Mouse (Mus musculus) embryonic stem cell, embryonic (primary cell): Measurements from ENCODE around the gene Me3.

Experiments
- CTCF ChIA-PET, 4 experiments: fragments of 300-600 bp in 2 of 4; fragments of 350-600 bp in 2 of 4; sonication (Branson Sonifier 250); formaldehyde crosslinking; loops; one replicate each; lab custom pipeline; 2022; ENCODE audit warnings: inconsistent platforms in 2 of 4; lab: Charles Lee
- POLR2A ChIA-PET, 4 experiments: fragments of 300-600 bp in 2 of 4; fragments of 350-600 bp in 2 of 4; sonication (Branson Sonifier 250); formaldehyde crosslinking; loops; one replicate each; lab custom pipeline; 2022; ENCODE audit warnings: antibody characterized with exemption in 4 of 4, inconsistent platforms in 1 of 4; lab: Charles Lee

Gene Me3

DNA sequence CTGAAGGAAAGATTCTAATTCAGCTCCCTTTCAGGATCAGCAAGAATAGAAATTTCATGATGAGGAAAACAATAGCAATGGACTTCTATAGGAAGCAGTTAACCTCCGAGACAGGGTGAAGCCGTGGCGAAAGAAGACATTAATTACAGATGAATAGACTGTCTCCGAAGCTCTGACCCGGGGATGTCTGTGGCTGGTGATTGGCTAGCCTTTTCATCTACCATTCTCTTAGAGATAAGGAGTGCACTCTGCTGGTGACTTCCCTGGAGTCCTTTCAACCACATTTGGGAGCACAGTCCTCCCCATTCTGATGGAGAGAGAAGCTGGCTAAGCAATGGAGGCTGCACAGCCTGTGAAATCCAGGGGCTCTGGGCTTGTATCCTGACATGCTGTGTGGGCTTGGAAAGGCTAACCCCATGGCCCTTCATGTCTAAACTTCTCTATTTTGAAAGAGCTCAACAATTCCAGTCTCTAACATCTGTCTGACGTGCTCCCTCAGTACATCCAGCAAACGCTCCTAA is 25.6 kb downstream of the Me3 start:
- POLR2A ChIA-PET = no interaction called here
- CTCF ChIA-PET = no interaction called here

- ChIA-PET CTCF (no interaction called here), POLR2A (no interaction called here)
Measured at GRCm38 (mm10) chr7:89664197-89664596, 32.0 kb downstream of the Me3 start.

GRCm38 (mm10) chr7:89666361-89666760 is 34.2 kb downstream of the Me3 start:
- ChIA-PET POLR2A (no interaction called here), CTCF (no interaction called here)

DNA sequence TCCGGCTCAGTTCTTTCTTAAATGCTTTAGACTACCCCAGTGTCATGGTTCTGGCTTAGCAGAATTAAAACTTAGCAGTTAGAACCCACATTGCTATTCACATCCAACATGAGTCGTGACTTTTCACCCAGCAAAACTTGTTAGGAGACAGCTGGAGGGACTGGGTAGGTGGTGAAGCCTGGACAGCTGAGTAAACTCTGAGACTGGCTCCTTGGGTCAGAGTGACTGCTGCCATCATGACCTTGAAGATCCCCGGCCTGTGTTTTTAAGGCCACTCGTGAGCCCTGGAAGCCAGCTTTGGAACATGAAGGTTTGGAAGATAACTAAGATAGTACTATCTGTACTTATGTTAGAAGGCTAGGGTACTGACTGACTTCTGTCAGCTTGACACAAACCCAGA is 35.4 kb downstream of the Me3 start:
- POLR2A ChIA-PET = no interaction called here
- CTCF ChIA-PET = interaction anchor here in 1 of 4 experiments (0.6 kb wide), 1 partner anchor 170 kb away, joined by 3 read pairs; no protein-coding TSS in a partner anchor

GRCm38 (mm10) chr7:89669461-89669860 is 37.3 kb downstream of the Me3 start:
- POLR2A ChIA-PET = interaction anchor here in 1 of 4 experiments (0.6 kb wide), 1 partner anchor 69 kb away, joined by 4 read pairs; no protein-coding TSS in a partner anchor
- CTCF ChIA-PET = interaction anchor here in 1 of 4 experiments (0.6 kb wide), 1 partner anchor 498 kb away, joined by 3 read pairs; no protein-coding TSS in a partner anchor

DNA sequence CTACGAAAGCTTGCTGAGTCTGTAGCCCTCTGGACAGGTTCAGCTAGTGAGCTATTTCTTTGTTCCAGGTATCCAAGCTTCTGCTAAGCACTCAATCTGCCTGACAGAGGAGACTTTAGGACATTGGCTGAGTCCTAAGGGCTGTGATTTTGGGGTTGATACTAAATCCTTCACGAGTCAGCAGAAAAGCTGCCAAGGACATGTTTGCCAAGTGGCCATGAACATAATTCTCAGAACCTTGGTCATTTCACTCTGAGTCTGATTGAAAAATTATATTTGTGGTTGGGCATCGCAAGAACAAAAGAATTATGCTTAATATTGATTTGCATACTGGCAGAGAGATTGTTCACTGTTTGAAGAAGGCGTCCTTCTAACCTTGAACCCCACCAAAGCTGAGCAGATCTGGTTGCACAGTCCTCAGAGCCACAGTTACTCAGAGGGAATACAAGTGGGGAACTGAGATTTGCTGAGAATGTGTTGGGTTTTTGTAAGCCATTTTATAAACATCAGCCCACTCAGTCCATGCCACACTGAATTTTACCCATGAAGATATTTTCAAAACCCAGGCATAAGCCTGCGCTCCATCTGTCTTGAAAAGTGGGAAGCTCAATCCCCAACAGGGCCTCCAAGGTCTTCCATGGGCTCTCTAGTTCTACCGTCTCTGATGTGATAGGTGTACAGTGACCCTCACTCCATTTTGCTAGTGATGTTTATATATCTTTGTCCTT is 39.1 kb downstream of the Me3 start:
- ChIA-PET CTCF (no interaction called here), POLR2A (no interaction called here)

- CTCF ChIA-PET = no interaction called here
- POLR2A ChIA-PET = no interaction called here
Measured at GRCm38 (mm10) chr7:89676176-89676575, 44.0 kb downstream of the Me3 start.

DNA sequence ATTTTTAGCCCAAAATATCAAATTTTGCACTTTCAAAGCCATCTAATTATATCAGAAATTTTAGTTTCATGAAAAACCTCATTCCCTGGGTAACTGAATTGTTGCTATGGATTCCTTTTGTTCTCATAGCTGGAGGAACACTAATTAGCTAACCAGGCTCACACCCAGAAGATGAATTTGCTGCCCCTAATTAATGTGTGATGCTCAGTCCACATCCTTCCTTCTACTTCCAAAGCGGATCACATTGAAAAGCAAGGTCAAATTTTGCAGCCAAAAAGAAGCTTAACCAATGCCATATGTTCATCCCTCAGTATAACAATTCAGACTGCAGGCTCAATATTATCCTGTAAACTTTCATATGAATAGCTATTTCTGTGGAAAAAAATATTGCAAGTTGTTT is 45.7 kb downstream of the Me3 start:
- POLR2A ChIA-PET = no interaction called here
- CTCF ChIA-PET = interaction anchor here in 2 of 4 experiments (0.6 to 0.9 kb wide), 2 partner anchors 20 to 66 kb away, joined by 3 read pairs; no protein-coding TSS in a partner anchor

DNA sequence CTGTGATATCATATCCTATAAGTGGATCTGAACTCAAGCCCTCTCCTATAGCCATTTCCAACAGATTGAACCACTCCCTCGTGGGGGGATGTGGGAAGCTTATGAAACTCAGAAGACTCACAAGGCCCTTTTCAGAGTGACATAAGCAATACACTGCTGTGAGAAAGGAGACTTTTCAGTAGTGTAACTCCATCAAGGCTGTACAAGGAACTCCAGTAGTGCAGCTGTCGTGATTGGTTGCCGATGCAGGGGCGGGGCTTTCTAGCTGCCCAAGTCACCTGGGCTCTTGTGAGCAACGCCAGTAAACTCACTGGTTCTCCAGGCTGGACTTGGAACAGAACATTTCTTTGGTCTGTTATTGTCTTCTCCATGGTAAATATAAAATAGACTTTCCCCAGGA is 46.5 kb downstream of the Me3 start:
- ChIA-PET POLR2A (no interaction called here), CTCF (interaction anchor here in 1 of 4 experiments (0.6 kb wide), 1 partner anchor 1709 kb away, joined by 12 read pairs; no protein-coding TSS in a partner anchor)

DNA sequence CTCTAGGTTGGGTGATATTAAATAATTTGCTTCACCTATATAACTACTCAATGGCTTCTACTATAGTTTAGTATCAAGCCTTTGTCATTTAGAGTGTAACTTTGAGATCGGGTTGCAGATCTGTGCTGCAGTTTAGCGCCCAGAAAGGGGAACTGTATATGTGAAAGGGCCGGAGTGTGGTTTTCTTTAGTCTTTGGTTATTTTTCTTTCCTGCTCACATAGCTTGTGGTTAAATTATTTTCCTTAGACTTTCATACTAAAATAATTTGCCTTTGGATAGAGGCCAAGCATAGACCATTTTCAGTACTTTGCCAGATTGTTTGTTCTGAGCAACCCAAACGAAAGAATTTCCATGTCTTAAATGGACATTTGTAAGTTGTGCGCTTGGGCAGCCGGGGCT is 46.9 kb downstream of the Me3 start:
- ChIA-PET CTCF (interaction anchor here in 1 of 4 experiments (0.6 kb wide), 1 partner anchor 1710 kb away, joined by 12 read pairs; no protein-coding TSS in a partner anchor), POLR2A (no interaction called here)

DNA sequence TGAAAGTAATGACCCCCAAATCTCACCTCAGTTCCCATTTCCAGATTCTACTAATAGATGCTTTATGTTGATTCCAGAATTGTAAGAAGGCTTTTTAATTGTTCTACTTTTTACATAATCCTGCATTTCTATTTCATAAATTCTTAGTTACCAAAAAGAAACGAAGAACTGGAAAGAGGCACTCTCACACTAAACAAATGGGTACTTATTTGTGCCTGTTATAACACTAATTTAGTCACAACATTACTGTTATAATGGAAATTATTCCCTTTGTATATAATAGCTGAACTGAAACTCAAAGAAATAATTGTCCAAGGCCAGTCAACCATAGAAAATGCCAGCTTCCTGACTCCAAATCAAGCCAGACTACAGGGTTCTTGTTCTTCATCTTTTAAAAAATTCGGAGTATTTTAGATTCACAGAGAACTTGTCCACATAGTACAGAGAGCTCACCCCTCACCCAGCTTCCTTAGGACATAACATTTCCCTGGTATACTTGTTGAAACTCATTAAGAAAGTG is 47.5 kb downstream of the Me3 start:
- POLR2A ChIA-PET = no interaction called here
- CTCF ChIA-PET = no interaction called here

- ChIA-PET POLR2A (interaction anchor here in 1 of 4 experiments (1.2 kb wide), 1 partner anchor 20 kb away, joined by 3 read pairs; no protein-coding TSS in a partner anchor), CTCF (no interaction called here)
Measured at GRCm38 (mm10) chr7:89680891-89681290, 48.7 kb downstream of the Me3 start.

- CTCF ChIA-PET = interaction anchor here in 2 of 4 experiments (0.6 to 2.1 kb wide), 3 partner anchors 16 to 160 kb away, joined by 3 to 7 read pairs (median 3); no protein-coding TSS in a partner anchor
- POLR2A ChIA-PET = interaction anchor here in 2 of 4 experiments (0.5 to 1.2 kb wide), 2 partner anchors 19 to 239 kb away, joined by 3 read pairs; no protein-coding TSS in a partner anchor
Measured at GRCm38 (mm10) chr7:89681666-89682470, 49.7 kb downstream of the Me3 start.

- CTCF ChIA-PET = interaction anchor here (0.5 to 1.1 kb wide), 12 partner anchors 9 to 438 kb away, joined by 3 to 7 read pairs (median 3); no protein-coding TSS in a partner anchor
- POLR2A ChIA-PET = no interaction called here
Measured at GRCm38 (mm10) chr7:89698186-89698585, 66.0 kb downstream of the Me3 start.

DNA sequence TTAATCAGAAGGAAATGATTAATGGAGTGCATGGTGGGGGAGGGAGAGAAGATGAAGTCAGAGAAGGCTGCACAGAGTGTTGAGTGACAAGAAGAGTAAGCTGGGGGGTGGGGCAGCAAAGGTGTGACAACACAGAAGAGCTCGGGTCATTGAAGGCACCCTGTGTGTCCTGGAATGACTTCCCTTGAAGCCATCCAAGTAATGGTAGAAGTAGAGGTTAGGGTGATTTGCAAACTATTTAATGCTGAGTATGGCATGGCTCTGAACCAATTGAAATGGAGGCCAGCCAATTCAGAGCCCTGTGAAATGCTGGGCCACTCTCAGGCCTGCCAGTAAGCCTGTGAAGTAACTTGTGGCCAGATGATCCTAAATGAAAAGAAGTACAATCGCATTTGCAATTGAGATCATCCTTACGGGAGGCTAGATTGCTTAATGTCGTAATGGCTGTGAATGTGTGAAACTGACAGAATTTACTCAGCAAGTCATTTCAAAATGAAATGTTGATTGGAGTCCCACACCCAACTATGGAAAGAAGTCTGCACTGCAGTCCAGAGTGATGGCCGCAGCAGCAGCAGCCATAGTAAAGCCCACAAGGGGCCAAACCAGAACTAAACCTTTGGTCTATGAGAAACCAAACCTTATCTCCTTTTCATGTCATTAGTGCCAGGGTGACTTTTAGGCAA is 67.6 kb downstream of the Me3 start:
- POLR2A ChIA-PET = interaction anchor here in 1 of 4 experiments (1.0 kb wide), 1 partner anchor 18 kb away, joined by 3 read pairs; no protein-coding TSS in a partner anchor
- CTCF ChIA-PET = interaction anchor here in 2 of 4 experiments (0.5 to 0.7 kb wide), 3 partner anchors 42 to 1893 kb away, joined by 3 to 7 read pairs (median 3); no protein-coding TSS in a partner anchor

- ChIA-PET POLR2A (interaction anchor here in 1 of 4 experiments (1.0 kb wide), 1 partner anchor 19 kb away, joined by 3 read pairs; no protein-coding TSS in a partner anchor), CTCF (no interaction called here)
Measured at GRCm38 (mm10) chr7:89700511-89700910, 68.3 kb downstream of the Me3 start.

DNA sequence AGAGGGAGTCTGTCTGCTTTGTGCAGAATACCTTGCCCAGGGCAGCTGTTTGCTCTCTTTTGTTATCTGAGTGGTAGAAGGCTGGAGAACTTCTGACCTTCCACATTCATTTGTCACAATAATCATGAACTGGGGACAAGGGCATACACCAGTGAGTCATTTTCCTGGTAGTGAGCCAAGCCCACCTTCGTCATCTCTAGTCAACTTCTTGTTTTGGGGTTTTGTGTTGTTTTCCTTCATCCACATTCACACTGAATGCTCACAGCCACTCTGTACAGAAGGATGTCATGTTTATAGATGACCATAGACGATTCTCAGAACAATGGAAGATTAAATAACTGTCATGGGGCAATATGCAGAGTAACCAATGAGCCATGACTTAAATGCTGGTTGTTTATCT is 78.6 kb downstream of the Me3 start:
- CTCF ChIA-PET = no interaction called here
- POLR2A ChIA-PET = no interaction called here

DNA sequence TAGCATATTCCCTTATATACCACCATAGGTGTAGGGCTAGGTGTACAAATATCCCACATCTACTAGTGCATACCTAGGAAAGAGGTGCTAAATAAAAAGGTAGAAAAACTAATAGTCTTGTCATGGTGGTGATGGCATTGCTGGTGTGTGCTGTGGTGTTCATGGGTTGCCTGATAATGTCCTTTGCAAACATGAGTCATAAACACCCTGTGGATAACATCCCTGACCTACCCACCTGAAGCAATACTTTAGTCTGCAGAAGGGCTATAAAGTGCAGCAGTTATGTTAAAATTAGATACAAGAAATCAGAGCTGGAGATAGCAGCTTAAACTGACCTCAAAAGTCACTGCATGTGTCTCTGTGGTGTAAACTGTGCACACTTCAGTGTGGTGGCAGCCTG is 80.9 kb downstream of the Me3 start:
- ChIA-PET CTCF (interaction anchor here in 1 of 4 experiments (1.2 kb wide), 1 partner anchor 15 kb away, joined by 3 read pairs; no protein-coding TSS in a partner anchor), POLR2A (no interaction called here)
